Comparison of ENCODE assay signal across 9 mouse cellular contexts in the genomic region with DNA sequence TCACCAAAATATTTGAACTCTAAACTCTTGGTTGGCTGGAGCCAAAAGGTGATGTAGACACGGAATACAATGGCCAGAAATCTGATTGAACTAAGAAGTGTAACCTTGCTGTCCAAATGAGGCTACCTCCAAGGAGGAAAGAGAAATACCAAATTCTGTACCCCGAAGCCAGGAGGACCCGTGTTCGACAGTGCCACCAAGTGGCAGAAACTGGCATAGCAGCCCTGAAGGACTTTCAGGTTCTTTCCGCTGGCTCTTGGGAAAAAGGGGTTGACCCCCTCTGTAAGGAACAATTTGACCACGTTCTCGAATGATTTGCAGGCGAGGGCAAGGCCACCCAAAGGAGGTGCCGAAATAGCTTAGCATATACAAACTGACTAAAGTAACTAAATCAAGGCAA. TPM values are rescaled to one million over a fixed set of nuclear protein-coding genes. Genes with fewer than 3 reads are reported as not detected.
A peak's percentile ranks its signal among the peaks of the same experiment; 100 is the strongest.
DNase-seq lines count a peak whose midpoint lies in the region; ATAC-seq and TF ChIP-seq lines count a peak whose summit lies in the region.
"Had no signal": no experiment of that assay in that cellular context is flagged by ENCODE, and none has a peak within 500 bp of the region (broad histone marks: within the 10 kb centered on the region; RNA-seq: fewer than 3 reads in every experiment).

No protein-coding gene starts in this region.

- intact Hi-C loops in left cerebral cortex, postnatal 25 days (cut with DNase I) = loop anchor here (5.0 kb wide), 3 partner anchors 289 to 449 kb away; no protein-coding TSS in a partner anchor

- peak; percentile 87 for TF ChIP-seq CTCF in ES-Bruce4 (IDR thresholded peaks at IDR 0.05; ENCODE audit: low read depth, low read length)

- H3K4me3 ChIP-seq in ES-Bruce4 (ENCODE audit: low read depth, low read length) = no peak overlapping the region
- H3K4me3 ChIP-seq: heart, embryonic 13.5 days had no signal

- no peak for TF ChIP-seq POLR2A in ES-Bruce4 (IDR thresholded peaks at IDR 0.05; ENCODE audit: insufficient read depth, low read length)

- H3K36me3 ChIP-seq in ES-Bruce4 (ENCODE audit: control insufficient read depth, insufficient read depth, low read length, poor library complexity, severe bottlenecking) = no peaks in the 10 kb centered on the region
- H3K36me3 ChIP-seq: heart, embryonic 13.5 days had no signal

- DNase-seq in layer of hippocampus, adult 11-12 months (ENCODE audit: low spot score) = peak; percentile 59
- DNase-seq in layer of hippocampus, adult 9-11 months = no peak
- DNase-seq in adrenal gland, postnatal 14 days = peak; percentile 61
- DNase-seq in left cerebral cortex, postnatal 25 days (ENCODE audit: low spot score in 2 of 2) = peak; percentile 31 to 35
- no peak for DNase-seq in Muller cell, postnatal 12 days (ENCODE audit: inconsistent ontology term)

- no peak for TF ChIP-seq EP300 in ES-Bruce4 (IDR thresholded peaks at IDR 0.05; ENCODE audit: insufficient read depth, low read depth, low read length)

- peak; percentile 41 for ATAC-seq in frontal cortex, adult (ENCODE audit: low TSS enrichment)
- ATAC-seq in neutrophil, adult 5-6 weeks (ENCODE audit: extremely low read depth, insufficient number of reproducible peaks, low FRiP score, poor library complexity, severe bottlenecking) = peak; percentile 55; the same call in 1 of the 2 replicates

- no peaks in the 10 kb centered on the region for H3K4me1 ChIP-seq in ES-Bruce4 (ENCODE audit: control insufficient read depth, insufficient read depth, low read length)

- H3K27ac ChIP-seq in ES-Bruce4 (ENCODE audit: insufficient read depth, low read length) = no peak overlapping the region
- H3K27ac ChIP-seq: heart, embryonic 13.5 days had no signal

- H3K9ac ChIP-seq in ES-Bruce4 (ENCODE audit: low read depth, poor library complexity, severe bottlenecking) = no peak overlapping the region
- H3K9ac ChIP-seq: heart, embryonic 13.5 days had no signal

- no peaks in the 10 kb centered on the region for H3K27me3 ChIP-seq in ES-Bruce4 (ENCODE audit: control insufficient read depth, insufficient read depth, low read length, poor library complexity, severe bottlenecking)
- H3K27me3 ChIP-seq: heart, embryonic 13.5 days had no signal

- peaks cover 4% of the 10 kb centered on the region; the same call in 1 of the 2 replicates for H3K9me3 ChIP-seq in ES-Bruce4 (replicated peaks; ENCODE audit: control insufficient read depth, insufficient read depth, low read length, poor library complexity, severe bottlenecking)
- H3K9me3 ChIP-seq: heart, embryonic 13.5 days had no signal

RNA-seq across cellular contexts. Expression of a gene that starts 26.3 kb away (rescaled TPM):
- polyA plus RNA-seq in ES-Bruce4 (2011; ENCODE audit: insufficient read depth, insufficient read length, low read depth, missing spikeins) = 64.9 and 65.2 TPM in 2 replicates
- total RNA-seq in adrenal gland, postnatal 14 days (2021) = 34.8 and 45.0 TPM in 2 replicates
- 10 to 100 TPM; 24.1 to 25.6 TPM for total RNA-seq in left cerebral cortex, postnatal 25 days (2021)
- not detected in 2 replicates for total RNA-seq in neutrophil, adult 5-6 weeks (2017)

Comparison
In these comparisons a context has a peak if more than half of its experiments do, and no peak if none do; other contexts are left out.
1. DNase-seq: peak in layer of hippocampus, adult 11-12 months (single experiment), adrenal gland, postnatal 14 days (single experiment) and left cerebral cortex, postnatal 25 days (2 of 2); none in layer of hippocampus, adult 9-11 months (single experiment) and Muller cell, postnatal 12 days (single experiment).
2. RNA of a gene that starts 26.3 kb away (total RNA-seq): 34.8 to 45.0 TPM in adrenal gland, postnatal 14 days and 24.1 to 25.6 TPM in left cerebral cortex, postnatal 25 days; not detected in neutrophil, adult 5-6 weeks; every median in the first group is over 10 times any median in the second.